Mouse (Mus musculus): ENCODE results near the gene Susd1. TPM values are rescaled to one million over a fixed set of nuclear protein-coding genes. Genes with fewer than 3 reads are reported as not detected.
A peak's percentile ranks its signal among the peaks of the same experiment; 100 is the strongest.

The Susd1 gene
- total and polyA plus RNA-seq, 3 experiments: 1.5 to 2.3 (median 1.6) TPM

GRCm38 (mm10) chr4:59366206-59366605, 72.2 kb downstream of the Susd1 start:
- Histone ChIP-seq H3K4me3 (no peak overlapping the region), H3K9ac (ENCODE audit: low read depth, low read length) (no peak overlapping the region), H3K27ac (no peak overlapping the region), H3K27me3 (ENCODE audit: control insufficient read depth, insufficient read depth, low read length) (no peaks in the 10 kb centered on the region), H3K36me3 (ENCODE audit: control insufficient read depth, insufficient read depth, low read length) (no peaks in the 10 kb centered on the region), H3K4me1 (ENCODE audit: control insufficient read depth, insufficient read depth, low read length) (peaks cover 8% of the 10 kb centered on the region), H3K79me2 (replicated peaks; ENCODE audit: control insufficient read depth, insufficient read depth, low read length) (no peaks in the 10 kb centered on the region)
- intact Hi-C loops (cut with DNase I): no loop called here
- 54% methylated on average over 9 of the region's 9 CpGs for WGBS
- no peak for DNase-seq
- TF ChIP-seq CTCF (IDR thresholded peaks at IDR 0.05) (no peak), POLR2A (IDR thresholded peaks at IDR 0.05; ENCODE audit: insufficient read depth, low read depth, low read length) (no peak), EP300 (IDR thresholded peaks at IDR 0.05; ENCODE audit: insufficient read depth, low read depth, low read length) (no peak)

DNA sequence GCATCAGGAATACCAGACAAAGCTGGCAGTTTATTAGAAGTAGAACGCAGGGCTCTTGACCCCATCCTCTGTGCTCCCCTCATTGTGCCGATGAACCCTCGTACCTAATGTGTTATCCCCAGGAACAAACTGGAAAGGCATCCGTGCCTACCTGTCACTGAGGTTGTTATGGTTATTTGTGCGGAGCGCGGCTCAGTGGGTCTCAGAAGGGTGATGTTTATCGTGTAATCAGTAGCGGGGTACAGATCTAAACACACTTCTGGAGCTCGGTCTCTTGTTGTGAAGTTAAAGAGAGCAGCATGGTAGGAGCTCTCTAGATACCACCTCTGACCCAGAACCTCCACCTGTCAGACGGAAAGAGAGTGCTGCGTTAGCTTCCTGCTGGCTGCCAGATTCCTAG, 72.9 kb downstream of the Susd1 start:
- no peaks in the 10 kb centered on the region for H3K36me3 ChIP-seq (ENCODE audit: control insufficient read depth, insufficient read depth, low read length)
- peaks cover 8% of the 10 kb centered on the region for H3K4me1 ChIP-seq (ENCODE audit: control insufficient read depth, insufficient read depth, low read length)
- 95% methylated on average over 12 of the region's 12 CpGs for WGBS
- intact Hi-C loops (cut with DNase I): no loop called here
- H3K27me3 ChIP-seq (ENCODE audit: control insufficient read depth, insufficient read depth, low read length): no peaks in the 10 kb centered on the region
- H3K9ac ChIP-seq (ENCODE audit: low read depth, low read length): no peak overlapping the region
- no peak overlapping the region for H3K27ac ChIP-seq
- H3K79me2 ChIP-seq (replicated peaks; ENCODE audit: control insufficient read depth, insufficient read depth, low read length): no peaks in the 10 kb centered on the region
- no peak overlapping the region for H3K4me3 ChIP-seq
- TF ChIP-seq CTCF (IDR thresholded peaks at IDR 0.05): no peak
- TF ChIP-seq POLR2A (IDR thresholded peaks at IDR 0.05; ENCODE audit: insufficient read depth, low read depth, low read length): no peak
- no peak for TF ChIP-seq EP300 (IDR thresholded peaks at IDR 0.05; ENCODE audit: insufficient read depth, low read depth, low read length)
- no peak for DNase-seq

DNA sequence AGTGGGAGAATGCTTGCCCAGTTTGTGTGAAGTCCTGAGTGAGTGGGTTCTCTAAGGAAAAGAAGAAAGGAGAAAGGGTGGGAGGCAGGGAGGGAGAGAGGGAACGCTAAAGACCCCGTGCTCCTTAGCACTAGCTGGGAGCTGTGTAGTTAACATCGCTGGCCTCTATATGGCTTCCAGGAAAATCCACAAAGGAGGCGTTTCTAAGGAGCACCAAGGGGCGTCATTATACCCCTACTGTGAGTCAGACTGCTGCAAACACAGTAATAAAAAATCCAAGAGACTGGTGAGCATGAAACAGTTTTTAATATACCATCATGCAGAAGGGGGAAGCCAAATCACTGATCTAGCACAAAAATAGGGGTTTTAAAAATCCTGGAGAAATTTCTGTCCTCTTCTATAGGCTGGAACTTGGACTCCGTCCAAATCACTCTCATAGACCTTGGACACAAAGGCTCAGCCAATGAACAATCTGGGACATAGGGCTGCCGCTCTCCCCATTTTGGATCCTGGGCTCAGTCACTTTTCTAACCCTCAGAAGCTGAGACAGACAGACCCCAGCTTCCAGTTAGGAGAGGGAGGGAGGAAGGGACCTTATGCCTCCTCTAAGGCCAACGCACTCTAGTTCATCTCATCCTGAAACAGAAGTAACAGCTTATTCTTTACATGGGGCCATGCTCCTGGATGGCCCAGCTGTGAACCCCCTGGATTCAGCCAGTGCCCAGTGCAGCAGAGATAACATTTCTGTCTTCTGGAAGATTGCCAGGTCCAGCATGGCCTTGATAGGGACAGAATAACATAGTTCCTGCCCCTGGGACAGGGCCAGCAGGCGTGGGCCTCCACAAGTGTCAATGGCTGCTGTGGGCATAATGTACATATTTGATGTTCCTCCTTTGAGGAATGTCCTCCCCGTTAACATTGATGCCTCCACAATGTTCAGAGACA, 73.9 kb downstream of the Susd1 start:
- DNase-seq: no peak
- 69% methylated on average over 10 of the region's 10 CpGs for WGBS
- H3K4me1 ChIP-seq (ENCODE audit: control insufficient read depth, insufficient read depth, low read length): peaks cover 8% of the 10 kb centered on the region
- no peaks in the 10 kb centered on the region for H3K27me3 ChIP-seq (ENCODE audit: control insufficient read depth, insufficient read depth, low read length)
- intact Hi-C loops (cut with DNase I): loop anchor here (5.0 kb wide), 1 partner anchor 418 kb away; no protein-coding TSS in a partner anchor
- H3K79me2 ChIP-seq (replicated peaks; ENCODE audit: control insufficient read depth, insufficient read depth, low read length): no peaks in the 10 kb centered on the region
- no peak for TF ChIP-seq CTCF (IDR thresholded peaks at IDR 0.05)
- no peak for TF ChIP-seq EP300 (IDR thresholded peaks at IDR 0.05; ENCODE audit: insufficient read depth, low read depth, low read length)
- no peak for TF ChIP-seq POLR2A (IDR thresholded peaks at IDR 0.05; ENCODE audit: insufficient read depth, low read depth, low read length)
- no peaks in the 10 kb centered on the region for H3K36me3 ChIP-seq (ENCODE audit: control insufficient read depth, insufficient read depth, low read length)
- no peak overlapping the region for H3K4me3 ChIP-seq
- H3K9ac ChIP-seq (ENCODE audit: low read depth, low read length): no peak overlapping the region
- H3K27ac ChIP-seq: no peak overlapping the region

DNA sequence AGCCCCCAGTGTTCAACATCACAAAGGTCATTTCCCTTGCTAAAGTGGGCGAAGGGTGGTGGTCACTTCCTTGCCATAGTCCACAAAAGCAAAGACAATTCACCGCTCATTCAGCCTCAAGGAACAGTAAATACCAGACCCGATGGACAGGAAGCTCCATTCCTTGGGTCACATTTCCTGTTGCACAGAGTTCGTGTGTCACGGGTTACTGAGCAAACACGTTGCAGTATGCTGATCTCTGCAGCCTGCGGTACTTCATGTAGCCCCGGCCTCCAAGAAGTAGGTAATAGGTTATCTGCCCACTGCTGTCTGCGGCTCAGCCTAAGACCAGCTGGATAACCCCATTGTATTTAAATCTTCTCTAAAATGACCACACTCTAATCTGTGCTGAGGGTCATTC, 75.4 kb downstream of the Susd1 start:
- no peaks in the 10 kb centered on the region for H3K36me3 ChIP-seq (ENCODE audit: control insufficient read depth, insufficient read depth, low read length)
- peak overlapping the region; percentile 71 for H3K27ac ChIP-seq
- intact Hi-C loops (cut with DNase I): loop anchor here (5.0 kb wide), 1 partner anchor 419 kb away; no protein-coding TSS in a partner anchor
- no peaks in the 10 kb centered on the region for H3K27me3 ChIP-seq (ENCODE audit: control insufficient read depth, insufficient read depth, low read length)
- WGBS: 16% methylated on average over 9 of the region's 9 CpGs
- DNase-seq: peak in 1 of 2 experiments; percentile 47
- no peaks in the 10 kb centered on the region for H3K79me2 ChIP-seq (replicated peaks; ENCODE audit: control insufficient read depth, insufficient read depth, low read length)
- H3K4me3 ChIP-seq: no peak overlapping the region
- peaks cover 8% of the 10 kb centered on the region for H3K4me1 ChIP-seq (ENCODE audit: control insufficient read depth, insufficient read depth, low read length)
- no peak for TF ChIP-seq CTCF (IDR thresholded peaks at IDR 0.05)
- peak; percentile 83; the same call in 1 of the 2 replicates for TF ChIP-seq EP300 (IDR thresholded peaks at IDR 0.05; ENCODE audit: insufficient read depth, low read depth, low read length)
- no peak for TF ChIP-seq POLR2A (IDR thresholded peaks at IDR 0.05; ENCODE audit: insufficient read depth, low read depth, low read length)
- H3K9ac ChIP-seq (ENCODE audit: low read depth, low read length): no peak overlapping the region

DNA sequence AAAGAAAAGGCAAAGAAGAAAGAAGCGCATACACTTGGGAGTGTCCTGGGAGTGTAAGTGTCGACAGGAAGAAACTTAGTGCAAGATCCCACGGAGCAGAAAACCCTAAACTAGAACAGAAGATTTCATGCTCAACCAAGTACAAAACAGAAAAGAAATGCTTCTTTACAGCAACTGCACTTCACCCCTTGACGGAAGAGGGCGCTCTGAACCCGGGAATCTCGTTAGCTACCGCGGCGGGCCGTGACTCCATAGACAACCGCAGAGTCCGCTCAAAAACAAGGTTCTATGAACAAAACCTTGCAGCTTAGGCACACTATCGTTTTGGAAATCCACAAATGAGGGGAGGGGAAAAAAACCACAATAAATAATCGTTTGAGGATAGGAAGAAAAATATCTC, 77.7 kb downstream of the Susd1 start:
- H3K27me3 ChIP-seq (ENCODE audit: control insufficient read depth, insufficient read depth, low read length): no peaks in the 10 kb centered on the region
- no peak overlapping the region for H3K4me3 ChIP-seq
- TF ChIP-seq EP300 (IDR thresholded peaks at IDR 0.05; ENCODE audit: insufficient read depth, low read depth, low read length): 0 out of 2 replicates have a peak, but pooled peaks have one; percentile 35
- peak; percentile 97 for TF ChIP-seq CTCF (IDR thresholded peaks at IDR 0.05)
- no peak for TF ChIP-seq POLR2A (IDR thresholded peaks at IDR 0.05; ENCODE audit: insufficient read depth, low read depth, low read length)
- no peaks in the 10 kb centered on the region for H3K79me2 ChIP-seq (replicated peaks; ENCODE audit: control insufficient read depth, insufficient read depth, low read length)
- WGBS: 3% methylated on average over 15 of the region's 15 CpGs
- DNase-seq: peak; percentile 74 to 85
- H3K36me3 ChIP-seq (ENCODE audit: control insufficient read depth, insufficient read depth, low read length): no peaks in the 10 kb centered on the region
- no peak overlapping the region for H3K27ac ChIP-seq
- H3K9ac ChIP-seq (ENCODE audit: low read depth, low read length): no peak overlapping the region
- intact Hi-C loops (cut with DNase I): loop anchor here (1.0 to 5.0 kb wide), 2 partner anchors 209 to 422 kb away; no protein-coding TSS in a partner anchor
- H3K4me1 ChIP-seq (ENCODE audit: control insufficient read depth, insufficient read depth, low read length): peaks cover 8% of the 10 kb centered on the region

GRCm38 (mm10) chr4:59359921-59360320, 78.5 kb downstream of the Susd1 start:
- no peak for DNase-seq
- intact Hi-C loops (cut with DNase I): loop anchor here (1.0 to 5.0 kb wide), 2 partner anchors 209 to 422 kb away; no protein-coding TSS in a partner anchor
- 67% methylated on average over 8 of the region's 8 CpGs for WGBS
- H3K36me3 ChIP-seq (ENCODE audit: control insufficient read depth, insufficient read depth, low read length): no peaks in the 10 kb centered on the region
- H3K27ac ChIP-seq: no peak overlapping the region
- no peak for TF ChIP-seq EP300 (IDR thresholded peaks at IDR 0.05; ENCODE audit: insufficient read depth, low read depth, low read length)
- no peak for TF ChIP-seq CTCF (IDR thresholded peaks at IDR 0.05)
- TF ChIP-seq POLR2A (IDR thresholded peaks at IDR 0.05; ENCODE audit: insufficient read depth, low read depth, low read length): no peak
- no peaks in the 10 kb centered on the region for H3K79me2 ChIP-seq (replicated peaks; ENCODE audit: control insufficient read depth, insufficient read depth, low read length)
- H3K4me3 ChIP-seq: no peak overlapping the region
- H3K4me1 ChIP-seq (ENCODE audit: control insufficient read depth, insufficient read depth, low read length): peaks cover 8% of the 10 kb centered on the region
- no peaks in the 10 kb centered on the region for H3K27me3 ChIP-seq (ENCODE audit: control insufficient read depth, insufficient read depth, low read length)
- H3K9ac ChIP-seq (ENCODE audit: low read depth, low read length): no peak overlapping the region
